Mouse (Mus musculus): Measurements from ENCODE around the gene Ncoa3. TPM values are rescaled to one million over a fixed set of nuclear protein-coding genes. Genes with fewer than 3 reads are reported as not detected.

Ncoa3 gene
- polyA plus RNA-seq, 1 experiment from 2014 or later, result 22.4 TPM

DNA sequence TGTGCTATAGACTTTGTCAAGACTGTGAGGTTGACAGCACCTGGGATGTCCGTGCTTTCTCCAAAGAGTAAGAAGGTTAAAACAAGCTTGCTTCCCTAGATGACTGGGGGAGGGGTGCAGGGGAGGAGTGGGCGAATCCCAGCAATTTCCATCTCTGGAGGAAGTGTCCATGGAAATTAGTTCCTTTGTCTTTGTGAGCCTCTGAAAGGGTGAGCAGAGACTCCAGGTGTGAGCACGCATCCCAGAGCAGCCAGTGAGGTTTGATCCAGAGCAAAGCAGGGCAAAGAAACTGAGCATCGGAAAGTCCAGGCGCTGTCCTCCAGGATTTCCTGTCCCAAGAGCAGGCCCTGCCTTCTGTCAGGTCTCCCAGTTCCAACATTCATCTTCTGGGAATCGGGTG, 81.9 kb downstream of the Ncoa3 start:
- no peak overlapping the region for H3K27ac ChIP-seq (ENCODE audit: low read depth, low read length)
- DNase-seq (ENCODE audit: low spot score) (no peak), ATAC-seq (ENCODE audit: insufficient read depth, low FRiP score, low TSS enrichment) (no peak)
- H3K27me3 ChIP-seq (ENCODE audit: control insufficient read depth, insufficient read depth, low read length), result no peaks in the 10 kb centered on the region
- peaks cover 22% of the 10 kb centered on the region for H3K36me3 ChIP-seq (ENCODE audit: control insufficient read depth, insufficient read depth, low read length)
- H3K9ac ChIP-seq (ENCODE audit: low read length), result no peak overlapping the region
- no peak overlapping the region for H3K4me3 ChIP-seq (ENCODE audit: low read depth, low read length)
- 63% methylated on average over 6 of the region's 6 CpGs for WGBS
- H3K4me2 ChIP-seq (ENCODE audit: low read depth), result no peak overlapping the region
- no peaks in the 10 kb centered on the region for H3K4me1 ChIP-seq (ENCODE audit: control insufficient read depth, insufficient read depth, low read length)
- no peaks in the 10 kb centered on the region for H3K9me3 ChIP-seq (ENCODE audit: control insufficient read depth, low read length)

DNA sequence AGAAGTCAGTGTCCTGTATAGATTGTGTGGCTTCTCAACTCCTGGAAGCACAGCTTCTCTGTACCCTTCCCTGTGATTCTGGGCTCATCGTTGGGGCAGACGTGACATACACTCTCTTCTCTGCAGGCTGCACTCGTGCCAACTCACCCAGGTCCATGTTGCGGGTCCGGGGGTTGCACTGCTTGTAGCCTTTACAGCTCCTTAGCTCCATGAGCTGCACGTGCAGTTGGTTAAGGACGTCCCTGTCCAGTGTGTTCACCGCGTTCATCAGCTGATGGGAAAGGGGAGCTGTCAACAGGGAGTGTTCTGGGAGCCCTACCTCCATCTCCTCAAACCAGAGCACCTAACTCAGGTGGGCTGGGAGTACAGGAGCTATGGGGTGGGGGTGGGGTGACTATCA, 84.9 kb downstream of the Ncoa3 start:
- Histone ChIP-seq H3K27ac (ENCODE audit: low read depth, low read length) (no peak overlapping the region), H3K9ac (ENCODE audit: low read length) (no peak overlapping the region), H3K4me3 (ENCODE audit: low read depth, low read length) (no peak overlapping the region), H3K36me3 (ENCODE audit: control insufficient read depth, insufficient read depth, low read length) (peaks cover 17% of the 10 kb centered on the region), H3K4me2 (ENCODE audit: low read depth) (no peak overlapping the region), H3K9me3 (ENCODE audit: control insufficient read depth, low read length) (no peaks in the 10 kb centered on the region), H3K4me1 (ENCODE audit: control insufficient read depth, insufficient read depth, low read length) (no peaks in the 10 kb centered on the region), H3K27me3 (ENCODE audit: control insufficient read depth, insufficient read depth, low read length) (no peaks in the 10 kb centered on the region)
- DNase-seq (ENCODE audit: low spot score) (no peak), ATAC-seq (ENCODE audit: insufficient read depth, low FRiP score, low TSS enrichment) (no peak)
- WGBS, result 99% methylated on average over 9 of the region's 9 CpGs

DNA sequence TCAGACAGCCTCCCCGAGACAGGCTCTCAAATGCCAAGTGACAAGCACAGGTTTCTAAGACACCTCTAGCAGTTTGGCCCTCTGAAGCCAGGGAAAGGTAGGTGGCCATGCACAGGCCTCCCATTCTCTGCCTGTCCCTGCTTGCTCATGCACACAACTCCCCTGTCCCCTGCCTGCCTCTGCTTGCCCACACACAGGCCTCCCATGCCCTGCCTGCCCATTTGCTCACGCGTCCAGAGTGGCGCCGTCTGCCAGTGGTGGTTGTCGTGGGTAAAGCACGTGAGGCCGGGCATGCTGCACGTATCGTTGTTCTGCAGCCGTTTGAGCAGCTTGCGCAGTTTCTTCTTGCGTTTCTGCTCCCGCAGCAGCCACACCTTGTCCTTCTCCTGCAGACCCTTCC, 86.8 kb downstream of the Ncoa3 start:
- 97% methylated on average over 14 of the region's 14 CpGs for WGBS
- H3K27ac ChIP-seq (ENCODE audit: low read depth, low read length), result no peak overlapping the region
- no peak overlapping the region for H3K9ac ChIP-seq (ENCODE audit: low read length)

DNA sequence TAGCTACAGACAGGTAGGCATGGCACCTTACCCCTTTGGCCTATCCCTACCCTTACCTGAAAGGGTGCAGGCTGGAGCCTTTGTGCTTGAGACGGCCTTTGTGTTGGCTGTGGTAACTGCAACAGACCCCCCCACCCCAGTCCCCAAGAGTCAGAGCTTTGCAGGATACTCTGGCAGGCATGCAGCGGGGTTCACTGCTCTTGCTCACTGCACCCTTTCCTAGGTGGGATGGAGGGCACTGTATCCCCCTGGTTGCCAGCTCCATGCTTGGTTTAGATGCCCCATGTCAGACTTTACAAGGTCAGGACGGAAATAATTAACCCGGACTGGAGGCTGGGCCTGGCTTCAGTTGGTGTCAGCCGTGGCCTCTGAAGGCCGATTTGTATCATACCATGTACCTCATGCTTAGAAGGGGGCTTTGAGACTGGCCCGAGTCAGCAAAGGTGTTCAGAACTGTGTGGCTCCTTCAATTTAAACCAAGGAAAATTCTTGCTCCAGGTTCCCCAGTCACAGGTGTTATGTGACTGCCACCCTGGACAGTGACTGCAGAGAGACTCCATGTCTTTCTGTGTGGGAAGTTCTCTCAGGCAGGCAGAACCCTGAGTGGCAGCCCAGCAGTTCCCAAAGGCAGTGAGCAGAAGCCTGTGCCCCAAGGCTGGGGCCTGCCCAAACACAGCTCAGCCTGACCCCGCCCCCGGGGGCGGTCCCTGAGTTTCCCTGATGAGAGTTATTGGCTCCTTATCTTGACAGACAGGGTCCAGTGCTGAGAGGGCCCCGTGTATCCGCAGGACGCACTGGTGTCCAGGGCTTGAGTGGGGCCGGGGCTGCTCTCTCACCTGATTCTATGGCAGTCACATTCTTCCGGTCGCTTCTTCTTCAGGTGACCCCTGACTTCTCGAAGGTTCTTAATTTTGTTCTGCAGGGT, 87.8 kb downstream of the Ncoa3 start:
- no peak overlapping the region for H3K27ac ChIP-seq (ENCODE audit: low read depth, low read length)
- H3K4me3 ChIP-seq (ENCODE audit: low read depth, low read length), result no peak overlapping the region
- H3K9me3 ChIP-seq (ENCODE audit: control insufficient read depth, low read length), result no peaks in the 10 kb centered on the region
- peaks cover 16% of the 10 kb centered on the region for H3K36me3 ChIP-seq (ENCODE audit: control insufficient read depth, insufficient read depth, low read length)
- WGBS, result 64% methylated on average over 17 of the region's 17 CpGs
- no peaks in the 10 kb centered on the region; the same call in 1 of the 2 replicates for H3K4me1 ChIP-seq (ENCODE audit: control insufficient read depth, insufficient read depth, low read length)
- DNase-seq (ENCODE audit: low spot score), result peak; percentile 52
- no peak for ATAC-seq (ENCODE audit: insufficient read depth, low FRiP score, low TSS enrichment)
- no peak overlapping the region for H3K4me2 ChIP-seq (ENCODE audit: low read depth)
- H3K27me3 ChIP-seq (ENCODE audit: control insufficient read depth, insufficient read depth, low read length), result no peaks in the 10 kb centered on the region
- H3K9ac ChIP-seq (ENCODE audit: low read length), result no peak overlapping the region

More for the DNA sequence above, 86.8 kb downstream of the Ncoa3 start:
- no peak for ATAC-seq (ENCODE audit: insufficient read depth, low FRiP score, low TSS enrichment)
- Histone ChIP-seq H3K27me3 (ENCODE audit: control insufficient read depth, insufficient read depth, low read length) (no peaks in the 10 kb centered on the region), H3K4me1 (ENCODE audit: control insufficient read depth, insufficient read depth, low read length) (no peaks in the 10 kb centered on the region; the same call in 1 of the 2 replicates), H3K4me3 (ENCODE audit: low read depth, low read length) (no peak overlapping the region), H3K4me2 (ENCODE audit: low read depth) (no peak overlapping the region), H3K36me3 (ENCODE audit: control insufficient read depth, insufficient read depth, low read length) (peaks cover 18% of the 10 kb centered on the region), H3K9me3 (ENCODE audit: control insufficient read depth, low read length) (no peaks in the 10 kb centered on the region)
- DNase-seq (ENCODE audit: low spot score), result no peak

DNA sequence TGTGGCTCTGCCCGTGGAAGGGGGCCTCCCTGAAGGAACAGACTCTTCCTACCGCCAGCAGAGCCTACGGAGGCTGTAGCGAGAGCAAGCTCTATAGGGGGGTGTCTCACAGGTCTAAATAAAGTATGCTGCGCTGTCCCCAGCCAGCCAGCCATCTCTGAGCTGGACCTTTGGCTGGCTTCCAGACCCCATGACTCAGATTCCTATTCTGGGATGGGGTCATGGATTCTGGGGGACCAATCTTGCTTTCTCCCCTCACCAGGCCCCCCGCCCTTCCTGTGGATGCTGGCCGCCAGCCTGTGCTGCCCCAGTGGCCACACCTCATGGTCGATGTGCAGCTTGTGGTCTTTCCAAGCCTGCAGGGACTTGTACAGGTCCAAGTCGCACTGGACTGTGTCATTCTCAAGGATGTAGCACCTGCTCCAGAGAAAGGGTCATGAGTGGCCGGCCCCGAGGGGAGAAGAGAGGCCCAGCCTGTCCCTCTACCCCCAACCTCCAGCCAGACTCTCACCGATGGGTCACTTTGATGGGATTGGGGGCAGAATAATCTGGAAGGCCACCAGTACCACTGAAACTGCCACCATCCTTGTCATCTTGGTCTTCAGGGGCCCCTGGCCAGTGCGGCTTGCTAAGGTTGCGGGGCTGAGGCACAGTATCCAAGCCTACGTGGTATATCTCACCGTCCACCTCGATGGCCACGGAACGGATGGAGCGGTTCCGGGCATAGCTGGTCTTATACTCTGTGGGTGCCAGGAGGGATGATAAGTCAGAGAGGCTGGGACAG, 88.7 kb downstream of the Ncoa3 start:
- no peak overlapping the region for H3K9ac ChIP-seq (ENCODE audit: low read length)
- DNase-seq (ENCODE audit: low spot score) (no peak), ATAC-seq (ENCODE audit: insufficient read depth, low FRiP score, low TSS enrichment) (no peak)
- 92% methylated on average over 21 of the region's 21 CpGs for WGBS
- H3K4me1 ChIP-seq (ENCODE audit: control insufficient read depth, insufficient read depth, low read length), result no peaks in the 10 kb centered on the region; the same call in 1 of the 2 replicates
- no peaks in the 10 kb centered on the region for H3K27me3 ChIP-seq (ENCODE audit: control insufficient read depth, insufficient read depth, low read length)
- H3K9me3 ChIP-seq (ENCODE audit: control insufficient read depth, low read length), result no peaks in the 10 kb centered on the region
- peaks cover 16% of the 10 kb centered on the region for H3K36me3 ChIP-seq (ENCODE audit: control insufficient read depth, insufficient read depth, low read length)
- H3K4me2 ChIP-seq (ENCODE audit: low read depth), result no peak overlapping the region
- H3K4me3 ChIP-seq (ENCODE audit: low read depth, low read length), result no peak overlapping the region
- no peak overlapping the region for H3K27ac ChIP-seq (ENCODE audit: low read depth, low read length)

DNA sequence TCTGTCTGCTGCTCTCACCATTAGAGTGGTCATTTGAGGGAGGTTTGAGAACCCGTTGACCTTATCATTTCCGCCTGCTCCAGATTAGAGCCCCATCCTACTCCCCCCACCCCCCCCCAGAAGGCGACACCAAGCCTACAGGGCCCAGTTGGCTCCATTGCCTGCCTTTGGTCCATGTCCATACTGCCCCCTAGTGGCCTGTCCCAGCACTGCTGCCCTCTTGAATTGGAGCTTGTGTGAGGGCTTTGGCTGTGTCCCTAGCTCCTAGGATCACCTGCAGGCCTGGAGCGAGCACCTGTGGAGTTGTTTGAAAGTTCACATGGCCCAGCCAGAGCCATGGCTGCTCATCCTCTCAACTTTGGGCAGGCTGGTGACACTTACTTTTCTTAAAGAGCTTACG, 89.8 kb downstream of the Ncoa3 start:
- Histone ChIP-seq H3K4me1 (ENCODE audit: control insufficient read depth, insufficient read depth, low read length) (no peaks in the 10 kb centered on the region; the same call in 1 of the 2 replicates), H3K4me3 (ENCODE audit: low read depth, low read length) (no peak overlapping the region), H3K4me2 (ENCODE audit: low read depth) (no peak overlapping the region), H3K9me3 (ENCODE audit: control insufficient read depth, low read length) (no peaks in the 10 kb centered on the region), H3K27ac (ENCODE audit: low read depth, low read length) (no peak overlapping the region), H3K9ac (ENCODE audit: low read length) (no peak overlapping the region), H3K36me3 (ENCODE audit: control insufficient read depth, insufficient read depth, low read length) (peaks cover 18% of the 10 kb centered on the region), H3K27me3 (ENCODE audit: control insufficient read depth, insufficient read depth, low read length) (no peaks in the 10 kb centered on the region)
- WGBS, result 71% methylated on average over 5 of the region's 5 CpGs
- peak; percentile 83 for DNase-seq (ENCODE audit: low spot score)
- no peak for ATAC-seq (ENCODE audit: insufficient read depth, low FRiP score, low TSS enrichment)

DNA sequence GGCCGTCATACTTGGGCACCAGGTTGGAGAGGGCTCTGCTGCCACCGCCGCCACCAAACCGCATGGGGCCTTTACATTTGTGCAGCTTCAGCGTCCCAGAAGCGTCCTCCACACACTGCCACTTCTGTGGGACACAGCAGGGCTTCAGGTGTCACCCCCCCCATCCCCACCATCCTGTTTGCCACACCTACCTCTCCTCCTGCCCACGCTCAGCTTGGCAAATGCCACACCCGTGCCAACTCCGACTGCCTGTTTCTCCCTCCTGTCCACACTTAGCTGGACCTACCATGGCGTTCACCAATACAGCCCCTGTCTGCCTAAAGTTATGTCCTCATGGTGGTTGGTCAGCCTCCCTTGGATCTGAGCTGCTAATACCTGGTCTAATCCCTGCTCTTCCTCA, 90.2 kb downstream of the Ncoa3 start:
- Histone ChIP-seq H3K4me1 (ENCODE audit: control insufficient read depth, insufficient read depth, low read length) (no peaks in the 10 kb centered on the region; the same call in 1 of the 2 replicates), H3K9ac (ENCODE audit: low read length) (no peak overlapping the region), H3K27ac (ENCODE audit: low read depth, low read length) (no peak overlapping the region), H3K9me3 (ENCODE audit: control insufficient read depth, low read length) (no peaks in the 10 kb centered on the region), H3K4me2 (ENCODE audit: low read depth) (no peak overlapping the region), H3K36me3 (ENCODE audit: control insufficient read depth, insufficient read depth, low read length) (peaks cover 16% of the 10 kb centered on the region), H3K27me3 (ENCODE audit: control insufficient read depth, insufficient read depth, low read length) (no peaks in the 10 kb centered on the region), H3K4me3 (ENCODE audit: low read depth, low read length) (no peak overlapping the region)
- ATAC-seq (ENCODE audit: insufficient read depth, low FRiP score, low TSS enrichment) (no peak), DNase-seq (ENCODE audit: low spot score) (no peak)
- WGBS, result 87% methylated on average over 10 of the region's 10 CpGs

DNA sequence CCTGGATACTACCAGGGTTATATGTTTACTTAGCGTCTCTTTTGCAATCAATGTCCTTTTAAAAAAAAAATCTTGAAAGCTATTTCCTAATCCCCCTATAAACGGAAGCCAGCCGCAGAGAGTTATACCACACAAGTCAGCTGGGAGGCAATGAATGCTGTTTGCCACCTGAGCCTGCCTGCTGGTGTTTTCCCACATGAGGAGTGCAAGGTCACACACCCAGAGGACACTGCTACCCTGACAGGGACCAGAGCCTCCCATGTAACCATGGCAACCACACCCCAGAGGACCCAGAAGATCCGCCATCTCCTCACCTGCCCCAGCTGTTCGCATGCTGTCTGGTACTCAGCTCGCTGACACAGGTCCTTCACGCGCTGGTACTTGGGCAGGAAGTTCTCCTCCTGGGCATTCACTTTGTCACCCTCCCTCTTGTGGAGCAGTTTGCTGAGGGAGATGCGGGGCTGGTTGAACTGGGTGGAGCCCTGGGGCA, 91.2 kb downstream of the Ncoa3 start:
- Histone ChIP-seq H3K27ac (ENCODE audit: low read depth, low read length) (0 out of 2 replicates have a peak overlapping the region, but pooled peaks have one; percentile 10), H3K4me2 (ENCODE audit: low read depth) (no peak overlapping the region), H3K9ac (ENCODE audit: low read length) (no peak overlapping the region), H3K4me3 (ENCODE audit: low read depth, low read length) (no peak overlapping the region), H3K9me3 (ENCODE audit: control insufficient read depth, low read length) (no peaks in the 10 kb centered on the region), H3K4me1 (ENCODE audit: control insufficient read depth, insufficient read depth, low read length) (no peaks in the 10 kb centered on the region; the same call in 1 of the 2 replicates), H3K36me3 (ENCODE audit: control insufficient read depth, insufficient read depth, low read length) (peaks cover 16% of the 10 kb centered on the region), H3K27me3 (ENCODE audit: control insufficient read depth, insufficient read depth, low read length) (no peaks in the 10 kb centered on the region)
- no peak for ATAC-seq (ENCODE audit: insufficient read depth, low FRiP score, low TSS enrichment)
- WGBS, result 79% methylated on average over 9 of the region's 9 CpGs
- no peak for DNase-seq (ENCODE audit: low spot score)

Data from neural tube, embryonic 11.5 days (tissue).